Mouse (Mus musculus) c-Kit-positive CD71-positive TER-119-negative erythroid progenitor cells, embryonic 14.5 days (primary cell): ENCODE results near the gene Wdr13.

Experiments
- DNase-seq: peaks from one replicate; pipeline ENCODE4 v3.0.0-alpha.2; 2013; ENCODE audit warnings: low read depth

Gene Wdr13

DNA sequence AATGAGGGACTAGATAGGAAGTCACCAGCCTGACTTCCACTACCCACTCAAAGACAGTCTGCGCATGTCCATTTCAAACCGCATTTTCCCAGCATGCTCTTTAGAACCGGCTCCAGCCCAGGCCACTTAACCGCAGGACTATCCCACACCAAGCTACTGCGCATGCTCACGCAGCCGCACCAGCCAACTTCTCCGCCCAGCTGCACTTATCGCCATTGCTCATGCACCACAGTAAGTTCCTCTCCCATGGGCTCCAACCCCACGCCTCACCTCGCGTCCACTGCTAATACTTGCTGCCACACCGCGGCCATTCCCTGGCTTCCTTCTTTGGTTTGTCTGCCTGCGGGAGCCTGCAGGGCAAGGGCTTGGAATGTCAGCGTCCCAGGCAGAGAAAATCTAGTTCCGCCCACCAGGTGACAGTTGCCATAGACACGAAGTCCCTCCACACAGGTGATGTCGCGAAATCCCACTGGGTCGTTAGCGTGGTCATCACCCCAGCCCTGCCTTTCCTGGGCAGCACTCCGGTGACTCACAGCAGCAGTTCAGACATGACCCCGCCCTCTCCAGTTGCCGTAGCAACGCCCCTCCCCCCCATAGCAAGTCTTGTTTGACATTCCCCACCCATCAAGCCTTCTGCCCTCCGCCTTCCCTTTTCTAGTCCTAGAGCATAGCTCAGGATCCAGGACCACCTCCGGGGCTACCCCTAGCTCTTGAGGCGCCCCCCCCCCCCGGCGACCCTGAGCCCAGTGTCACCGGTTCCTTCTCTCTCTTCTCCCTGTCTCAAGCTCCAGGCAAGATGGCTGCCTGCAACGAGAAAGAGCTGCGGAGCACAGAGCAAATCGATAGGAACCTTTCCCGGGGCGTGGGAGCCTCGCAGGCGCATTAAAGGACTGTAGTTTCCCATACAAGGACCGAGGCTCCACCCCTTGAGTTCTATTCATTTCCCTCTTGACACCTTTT lies at the start of gene Wdr13:
Gene Wdr13, minus strand, starts transcription at position 876 of the 960 bp plus-strand sequence.
- peak; percentile 87 for DNase-seq

DNA sequence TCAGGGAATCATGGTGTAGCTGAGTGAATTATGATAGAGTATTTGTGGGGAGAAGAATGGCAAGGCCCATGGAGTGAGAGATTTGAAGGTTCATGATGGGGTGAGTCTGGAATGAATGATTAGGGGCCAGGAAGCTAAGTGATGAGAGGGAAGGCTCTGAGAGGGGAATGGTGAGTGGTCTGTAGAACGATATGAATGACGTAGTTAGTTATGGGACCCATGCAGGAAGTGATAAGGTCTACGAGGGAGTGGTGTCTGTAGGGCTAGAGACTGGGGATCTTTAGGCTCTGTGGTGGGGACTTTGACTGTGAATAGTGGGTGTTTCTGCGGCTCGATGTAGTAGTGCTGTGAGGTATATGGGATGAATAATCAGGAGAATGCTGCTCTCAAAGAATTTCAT lies 47.0 kb upstream of the Wdr13 start:
- DNase-seq, result no peak

GRCm38 (mm10) chrX:8178871-8179270 lies 46.2 kb upstream of the Wdr13 start:
- DNase-seq, result no peak

DNA sequence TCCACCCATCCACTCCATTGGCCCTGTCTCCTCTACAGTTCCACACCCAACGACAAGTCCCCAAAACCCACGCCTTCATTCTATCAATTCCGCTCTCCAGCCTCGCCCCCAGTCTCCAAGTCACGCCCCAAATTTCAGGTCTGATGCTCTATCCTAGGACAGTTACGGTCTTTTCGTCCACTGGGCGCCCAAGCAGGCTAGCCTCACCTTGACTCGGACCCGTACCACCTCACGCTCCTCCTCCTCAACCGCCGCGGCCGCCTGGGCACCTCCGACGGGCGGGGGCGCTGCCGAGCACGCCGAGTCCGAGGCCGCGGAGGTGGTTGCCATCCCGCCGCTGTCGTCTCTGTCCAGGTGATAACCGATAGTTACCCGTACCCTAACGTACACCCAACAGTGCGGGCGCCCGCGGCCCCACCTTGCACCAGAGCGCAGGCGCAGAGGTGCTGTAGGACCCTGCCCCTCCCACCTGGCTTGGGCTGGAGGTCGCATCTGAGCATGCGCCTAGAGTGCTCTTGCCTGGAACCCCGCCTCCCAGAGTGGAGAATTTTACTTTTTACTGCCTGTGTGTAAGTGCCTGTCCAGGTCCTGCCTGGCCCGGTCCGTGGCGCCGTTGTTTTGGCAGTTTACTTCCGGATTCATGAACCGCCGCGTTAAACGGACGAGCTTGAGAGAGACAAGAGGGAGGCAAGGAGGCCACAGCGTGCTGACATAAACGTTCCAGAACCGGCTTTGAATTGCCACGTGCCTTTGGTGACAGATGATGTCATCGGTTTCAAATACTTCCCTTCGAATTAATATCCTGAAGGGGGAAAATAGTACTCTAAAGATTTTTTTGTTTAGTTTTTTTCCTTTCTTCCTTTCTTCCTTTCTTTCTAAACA lies 43.1 kb upstream of the Wdr13 start, which contains the start of gene Tbc1d25:
Gene Tbc1d25, minus strand, starts transcription at position 678 of the 882 bp plus-strand sequence.
- peak; percentile 81 for DNase-seq

DNA sequence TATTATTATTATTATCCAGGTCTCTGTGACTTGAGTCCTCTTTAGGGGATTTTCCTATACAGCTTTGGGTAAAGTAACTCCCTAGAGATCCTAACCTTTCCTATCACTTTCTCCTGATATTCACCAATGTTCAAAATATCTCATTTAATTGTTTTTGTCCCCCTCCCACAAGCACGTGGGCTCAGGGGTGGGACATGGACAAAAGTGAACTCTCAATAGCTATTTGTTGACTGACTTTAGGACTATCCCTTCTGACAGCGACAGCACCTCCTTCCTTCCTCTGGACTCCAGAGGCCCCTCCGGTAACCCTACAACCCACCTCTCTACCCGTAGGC lies 42.4 kb upstream of the Wdr13 start:
- no peak for DNase-seq

DNA sequence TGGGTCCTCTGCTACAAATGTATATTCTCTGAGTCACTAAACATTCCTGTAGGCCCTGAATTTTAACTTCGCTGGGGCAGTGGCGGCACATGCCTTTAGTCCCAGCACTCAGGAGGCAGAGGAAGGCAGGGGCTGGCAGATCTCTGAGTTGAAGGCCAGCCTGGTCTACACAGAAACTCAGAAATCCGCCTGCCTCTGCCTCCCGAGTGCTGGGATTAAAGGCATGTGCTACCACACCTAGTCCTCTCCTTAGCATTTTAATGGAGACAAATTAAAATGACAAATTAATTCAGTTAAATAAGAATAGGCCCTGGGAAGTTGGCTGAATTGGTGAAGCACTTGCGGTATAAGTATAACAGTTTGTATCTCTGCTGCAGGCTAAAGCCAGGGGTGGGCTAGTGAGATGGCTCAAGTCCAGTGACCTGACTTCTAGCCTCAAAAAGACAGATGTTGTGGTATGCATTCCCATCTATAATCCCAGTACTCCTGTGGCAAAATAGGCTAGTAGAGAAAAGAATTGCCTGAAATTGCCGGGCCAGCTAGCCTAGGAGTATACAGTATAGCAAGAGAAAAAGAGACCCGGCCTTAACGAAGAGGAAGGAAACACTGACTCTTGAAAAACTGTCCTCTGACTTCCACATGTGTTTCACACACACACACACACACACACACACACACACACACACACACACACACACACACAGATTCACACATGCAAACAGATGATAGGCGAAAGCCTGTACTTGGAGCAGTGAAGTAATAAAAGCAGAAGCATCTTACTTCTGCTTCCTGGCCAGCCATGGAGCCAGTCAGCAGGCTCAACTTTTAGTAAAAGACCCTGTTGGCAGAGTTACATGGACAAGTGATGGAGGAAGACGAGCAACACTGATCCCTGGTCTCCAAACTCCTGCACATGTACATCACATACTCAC lies 35.3 kb upstream of the Wdr13 start:
- no peak for DNase-seq

DNA sequence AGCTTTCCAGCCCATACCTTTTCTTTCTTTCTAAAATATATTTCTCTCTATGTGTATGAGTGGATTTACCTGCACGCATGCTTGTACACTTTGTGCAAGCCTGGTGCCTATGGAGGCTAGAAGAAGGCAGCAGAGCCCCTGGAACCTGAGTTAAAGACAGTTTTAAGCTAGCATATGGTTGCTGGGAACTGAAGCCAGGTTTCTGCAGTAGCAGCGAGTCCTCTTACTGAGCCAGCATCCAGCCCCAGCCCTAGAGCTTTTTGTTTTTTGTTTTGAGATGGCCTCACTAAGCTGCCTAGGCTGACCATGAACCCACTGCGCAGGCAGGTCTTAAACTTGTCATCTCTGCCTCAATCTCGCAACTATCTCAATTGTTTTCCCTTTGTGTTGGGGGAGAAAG lies 31.8 kb upstream of the Wdr13 start:
- DNase-seq, result no peak

GRCm38 (mm10) chrX:8163076-8163475 lies 30.4 kb upstream of the Wdr13 start:
- DNase-seq, result no peak

- DNase-seq, result peak; percentile 66
Observed at GRCm38 (mm10) chrX:8145153-8145991, 12.7 kb upstream of the Wdr13 start, which contains the start of gene Rbm3. Gene Rbm3, minus strand, starts transcription at chrX:8145880.

DNA sequence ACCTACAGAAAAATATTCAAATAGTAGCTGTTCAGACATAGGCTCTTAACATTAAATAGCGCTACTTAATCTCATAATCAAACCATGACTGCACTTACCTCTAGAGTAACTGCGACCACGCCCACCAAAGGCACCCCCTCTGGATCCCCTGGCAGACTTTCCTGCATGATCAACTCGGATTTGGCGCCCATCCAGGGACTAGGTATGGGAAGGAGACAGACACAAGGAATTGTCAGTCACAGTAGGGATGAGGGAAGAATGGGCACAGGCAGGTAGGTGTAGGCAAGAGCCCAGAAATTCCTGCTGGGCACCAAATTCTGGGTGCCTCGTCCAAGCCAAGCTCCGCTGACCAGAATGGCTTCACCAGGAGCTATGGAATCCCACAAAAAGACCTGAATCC lies 11.1 kb upstream of the Wdr13 start:
- no peak for DNase-seq

GRCm38 (mm10) chrX:8142948-8143347 lies 10.3 kb upstream of the Wdr13 start:
- no peak for DNase-seq

DNA sequence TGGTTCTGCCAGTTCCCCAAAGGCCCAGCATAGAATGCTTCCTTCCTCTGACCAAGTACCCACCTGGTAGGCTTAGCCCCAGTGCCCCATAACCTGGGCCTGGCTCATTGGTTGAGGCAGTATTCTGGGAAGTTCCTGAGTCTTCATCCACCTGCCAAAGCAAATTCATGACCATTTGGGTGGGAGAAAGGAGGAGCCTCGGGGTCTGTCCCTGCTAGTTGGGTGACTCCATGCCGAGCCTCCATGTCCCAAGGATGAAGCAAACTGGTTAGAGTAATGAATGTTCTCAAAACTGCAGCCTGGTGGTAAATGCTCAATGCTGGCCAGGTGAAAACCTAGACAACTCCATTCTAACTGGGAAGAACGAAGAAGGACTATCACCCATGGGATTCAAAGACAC lies 8.4 kb upstream of the Wdr13 start:
- no peak for DNase-seq

DNA sequence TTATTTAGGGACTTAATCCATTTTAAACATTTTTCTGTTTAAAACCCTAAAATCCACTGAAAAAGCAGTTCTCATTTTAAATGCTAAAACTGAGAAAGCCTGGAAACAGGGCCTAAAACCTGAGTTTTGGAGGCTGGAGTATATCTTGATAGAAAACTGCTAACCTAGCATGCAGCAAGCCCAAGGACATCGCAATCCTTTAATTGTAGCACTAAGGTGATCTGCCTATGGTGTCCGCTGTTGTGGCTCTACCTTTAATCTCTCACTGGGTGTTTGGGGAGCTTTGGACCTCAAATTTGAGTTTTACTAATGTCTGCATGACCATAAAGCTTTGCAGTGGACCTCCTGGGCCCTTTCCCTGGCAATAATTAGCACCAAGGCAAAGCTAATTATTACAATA lies 7.8 kb upstream of the Wdr13 start:
- no peak for DNase-seq

GRCm38 (mm10) chrX:8139480-8139879 lies 6.8 kb upstream of the Wdr13 start:
- DNase-seq, result no peak

- no peak for DNase-seq
Observed at GRCm38 (mm10) chrX:8135886-8136285, 3.2 kb upstream of the Wdr13 start.

- no peak for DNase-seq
Observed at GRCm38 (mm10) chrX:8131393-8131792, 1.3 kb downstream of the Wdr13 start.

DNA sequence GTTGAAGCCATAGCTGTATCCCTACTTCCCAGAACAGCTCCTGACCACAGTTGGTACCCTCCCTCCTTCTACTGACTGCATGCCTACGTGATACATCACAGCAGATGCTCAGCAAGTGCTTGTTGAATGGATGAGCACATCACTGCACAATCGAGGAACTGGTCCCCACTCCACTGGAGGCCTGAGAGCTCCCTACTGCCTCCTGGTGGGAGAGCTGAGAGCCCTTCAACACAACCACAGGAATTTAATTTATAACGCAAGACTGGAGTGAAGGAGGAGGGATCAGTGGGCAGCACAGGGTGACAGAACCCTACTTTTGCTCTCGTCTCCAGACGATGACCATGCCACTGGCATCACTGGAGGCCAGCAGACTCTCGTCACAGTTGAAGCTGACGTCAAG lies 7.5 kb downstream of the Wdr13 start:
- no peak for DNase-seq

DNA sequence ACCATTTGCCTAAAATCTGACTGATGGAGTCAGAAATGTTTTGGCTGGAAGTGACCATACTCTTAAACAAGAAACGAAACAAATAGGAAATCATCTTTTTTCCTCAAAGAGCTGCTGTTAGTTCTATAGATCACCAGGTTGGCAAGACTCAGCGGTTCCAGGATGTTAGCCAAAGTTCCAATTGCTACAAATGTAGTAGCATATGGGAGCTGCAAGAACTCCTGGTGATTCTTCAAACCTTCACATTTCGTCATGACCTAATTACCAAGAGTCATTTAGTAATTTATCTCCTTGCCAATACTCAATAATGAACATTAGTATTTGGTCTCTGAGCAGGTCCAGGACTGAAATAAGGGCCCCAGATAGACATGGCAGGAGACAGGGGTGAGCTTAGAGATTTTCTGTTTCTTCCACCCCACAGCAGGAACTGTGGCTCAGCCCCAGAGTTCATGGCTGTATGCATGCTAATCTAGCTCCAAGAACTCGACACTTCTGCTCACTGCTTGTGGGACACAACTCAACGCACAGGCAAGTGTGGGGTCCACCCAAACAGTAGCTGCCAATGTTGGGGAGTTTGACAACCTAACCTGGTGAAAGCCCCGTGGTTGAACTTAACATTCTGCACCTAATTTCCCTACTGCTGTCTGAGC lies 8.7 kb downstream of the Wdr13 start:
- no peak for DNase-seq

- DNase-seq, result no peak
Observed at GRCm38 (mm10) chrX:8117264-8117663, 15.4 kb downstream of the Wdr13 start.

DNA sequence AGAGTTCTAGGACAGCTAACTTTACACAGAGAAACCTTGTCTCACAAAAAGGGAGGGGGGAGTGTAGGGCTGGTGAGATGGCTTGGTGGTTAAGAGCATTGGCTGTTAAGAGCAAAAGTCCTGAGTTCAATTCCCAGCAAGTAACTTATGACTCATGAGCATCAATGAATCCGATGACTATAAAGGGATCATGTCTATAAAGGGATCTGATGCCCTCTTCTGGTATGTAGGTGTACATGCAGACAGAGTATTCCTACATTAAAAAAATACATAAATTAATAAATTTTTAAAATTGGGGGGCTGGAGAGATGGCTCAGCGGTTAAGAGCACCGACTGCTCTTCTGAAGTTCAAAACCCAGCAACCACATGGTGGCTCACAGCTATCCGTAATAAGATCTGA lies 17.4 kb downstream of the Wdr13 start:
- no peak for DNase-seq
